Mouse (Mus musculus): ENCODE measurements around the gene Slc45a3.

Slc45a3 gene

GRCm38 (mm10) chr1:131993169-131994040 lies 30.6 kb downstream of the Slc45a3 start:
- no peak for DNase-seq (ENCODE audit: low read depth, low spot score)

- peak; percentile 62 for DNase-seq (ENCODE audit: low read depth, low spot score)
Observed at GRCm38 (mm10) chr1:131995062-131995461, 32.3 kb downstream of the Slc45a3 start.

GRCm38 (mm10) chr1:132000506-132000905 lies 37.7 kb downstream of the Slc45a3 start:
- no peak for DNase-seq (ENCODE audit: low read depth, low spot score)

- DNase-seq (ENCODE audit: low read depth, low spot score), result no peak
Observed at GRCm38 (mm10) chr1:132001880-132002330, 39.1 kb downstream of the Slc45a3 start.

DNA sequence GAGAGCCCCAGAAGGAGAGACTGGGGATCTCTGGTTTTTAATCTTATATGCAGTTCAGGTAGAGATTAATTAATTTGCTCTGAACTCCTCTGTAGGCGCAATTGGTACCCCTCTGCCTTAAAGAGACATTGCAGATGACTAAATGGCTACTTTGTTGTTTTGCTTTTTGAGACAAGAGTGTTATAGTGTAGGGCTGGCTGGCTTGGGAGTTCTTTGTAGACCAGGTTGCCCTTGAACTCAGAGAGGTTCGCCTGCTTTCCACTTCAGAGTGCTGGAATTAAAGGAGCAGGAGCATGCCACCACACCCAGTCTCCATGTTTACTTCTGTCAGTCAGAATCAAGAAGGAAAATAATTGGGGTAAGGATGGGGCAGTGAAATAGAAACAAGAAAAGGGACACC lies 40.3 kb downstream of the Slc45a3 start:
- no peak for DNase-seq (ENCODE audit: low read depth, low spot score)

DNA sequence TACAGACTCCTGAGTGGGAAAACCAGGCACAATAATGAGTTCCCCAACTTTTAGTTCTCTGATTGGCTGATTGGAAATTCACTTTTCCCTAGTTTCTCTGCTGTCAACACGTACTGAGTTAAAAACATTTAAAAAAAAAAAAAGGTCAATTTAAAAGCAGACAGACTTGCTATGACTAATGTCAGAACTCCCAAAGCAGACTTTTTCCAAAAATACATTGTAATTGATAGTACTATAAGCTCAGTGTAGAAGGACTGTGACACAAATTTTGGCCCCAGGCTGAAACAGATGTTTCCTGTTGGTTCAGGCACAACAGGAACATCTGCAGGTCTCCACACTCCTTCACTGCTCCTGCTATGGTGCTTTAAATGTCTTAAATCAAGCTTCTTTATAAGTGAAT lies 41.0 kb downstream of the Slc45a3 start:
- DNase-seq (ENCODE audit: low read depth, low spot score), result no peak

- DNase-seq (ENCODE audit: low read depth, low spot score), result no peak
Observed at GRCm38 (mm10) chr1:132004574-132005180, 41.9 kb downstream of the Slc45a3 start.

- DNase-seq (ENCODE audit: low read depth, low spot score), result no peak
Observed at GRCm38 (mm10) chr1:132005466-132005865, 42.7 kb downstream of the Slc45a3 start.

GRCm38 (mm10) chr1:132006046-132006445 lies 43.3 kb downstream of the Slc45a3 start:
- DNase-seq (ENCODE audit: low read depth, low spot score), result no peak

GRCm38 (mm10) chr1:132006721-132007120 lies 44.0 kb downstream of the Slc45a3 start:
- no peak for DNase-seq (ENCODE audit: low read depth, low spot score)

- peak; percentile 90 for DNase-seq (ENCODE audit: low read depth, low spot score)
Observed at GRCm38 (mm10) chr1:132007282-132007815, 44.6 kb downstream of the Slc45a3 start, which contains the start of gene Elk4. Elk4 (plus strand) TSS chr1:132007607.

GRCm38 (mm10) chr1:132007828-132008827 lies 45.4 kb downstream of the Slc45a3 start:
- peak; percentile 91 for DNase-seq (ENCODE audit: low read depth, low spot score)

- no peak for DNase-seq (ENCODE audit: low read depth, low spot score)
Observed at GRCm38 (mm10) chr1:132008881-132009644, 46.3 kb downstream of the Slc45a3 start.

GRCm38 (mm10) chr1:132010632-132011501 lies 48.1 kb downstream of the Slc45a3 start:
- DNase-seq (ENCODE audit: low read depth, low spot score), result no peak

- no peak for DNase-seq (ENCODE audit: low read depth, low spot score)
Observed at GRCm38 (mm10) chr1:132011785-132012184, 49.0 kb downstream of the Slc45a3 start.

GRCm38 (mm10) chr1:132012861-132013260 lies 50.1 kb downstream of the Slc45a3 start:
- DNase-seq (ENCODE audit: low read depth, low spot score), result no peak

- no peak for DNase-seq (ENCODE audit: low read depth, low spot score)
Observed at GRCm38 (mm10) chr1:132014800-132015199, 52.0 kb downstream of the Slc45a3 start.

GRCm38 (mm10) chr1:132016691-132017090 lies 53.9 kb downstream of the Slc45a3 start:
- no peak for DNase-seq (ENCODE audit: low read depth, low spot score)

GRCm38 (mm10) chr1:132019876-132020275 lies 57.1 kb downstream of the Slc45a3 start:
- no peak for DNase-seq (ENCODE audit: low read depth, low spot score)

DNA sequence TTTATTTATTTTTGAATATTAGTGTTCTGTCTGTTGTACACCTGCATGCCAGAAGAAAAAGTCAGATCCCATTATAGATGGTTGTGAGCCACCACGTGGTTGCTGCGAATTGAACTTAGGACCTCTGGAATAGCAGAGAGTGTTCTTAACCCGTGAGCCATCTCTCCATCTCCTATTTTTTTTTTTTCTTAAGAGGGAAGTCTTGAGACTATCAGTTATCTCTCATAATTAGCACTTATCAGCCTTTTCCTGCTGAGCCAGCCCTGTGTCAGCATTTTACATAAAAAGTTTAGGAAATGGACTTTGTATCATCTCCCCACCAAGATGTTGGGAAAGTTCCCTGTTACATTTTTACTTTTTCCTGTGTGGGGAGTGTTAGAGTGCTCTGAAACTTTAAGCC lies 59.3 kb downstream of the Slc45a3 start:
- DNase-seq (ENCODE audit: low read depth, low spot score), result no peak

Data from mesoderm, embryonic 11.5 days (tissue).